Mouse (Mus musculus) intestine, postnatal 0 days (tissue): ENCODE results near the gene Ccdc194. TPM values are rescaled to one million over a fixed set of nuclear protein-coding genes. Genes with fewer than 3 reads are reported as not detected.

Experiments
- ATAC-seq: fragments of 200-750 bp; cut with Nextera tagmentation; 2 replicates; pipeline ENCODE4 v1.8.0; 2017; ENCODE audit warnings: mild to moderate bottlenecking, moderate TSS enrichment, moderate library complexity
- H3K27ac ChIP-seq: fragments of 300-500 bp; sonication (generic); 2 replicates; pipeline ENCODE4 v1.5.1; 2014; ENCODE audit warnings: mild to moderate bottlenecking, low read depth, low read length, moderate library complexity
- H3K27me3 ChIP-seq: fragments of 300-500 bp; sonication (generic); replicated peaks from 2 replicates; pipeline ENCODE4 v1.6.1; 2014; ENCODE audit warnings: low read length, mixed read lengths; ENCODE audit not compliant: control insufficient read depth, insufficient read depth
- H3K36me3 ChIP-seq: fragments of 300-500 bp; sonication (generic); 2 replicates; pipeline ENCODE4 v1.6.1; 2014; ENCODE audit warnings: mild to moderate bottlenecking, moderate library complexity; ENCODE audit not compliant: control insufficient read depth, insufficient read depth
- H3K4me1 ChIP-seq: fragments of 300-500 bp; sonication (generic); replicated peaks from 2 replicates; pipeline ENCODE4 v1.6.1; 2014; ENCODE audit warnings: antibody characterized with exemption, low read length, mixed read lengths; ENCODE audit not compliant: control insufficient read depth, insufficient read depth
- H3K4me2 ChIP-seq: fragments of 300-500 bp; sonication (generic); replicated peaks from 2 replicates; pipeline ENCODE4 v1.6.1; 2014; ENCODE audit warnings: low read depth, mild to moderate bottlenecking, moderate library complexity
- H3K4me3 ChIP-seq: fragments of 300-500 bp; sonication (generic); 2 replicates; pipeline ENCODE4 v1.5.1; 2014; ENCODE audit warnings: low read depth, low read length
- H3K9ac ChIP-seq: fragments of 300-500 bp; sonication (generic); 2 replicates; pipeline ENCODE4 v1.6.1; 2014; ENCODE audit warnings: mild to moderate bottlenecking, low read depth, low read length
- H3K9me3 ChIP-seq: fragments of 300-500 bp; sonication (generic); 2 replicates; pipeline ENCODE4 v1.6.1; 2016; ENCODE audit warnings: mixed run types; ENCODE audit not compliant: control insufficient read depth
- CTCF ChIP-seq: sonication (generic); IDR thresholded peaks from 2 replicates; pipeline ENCODE4 v1.5.1; 2016; ENCODE audit warnings: low read depth, mild to moderate bottlenecking, control low read depth, antibody characterized with exemption, moderate library complexity
- WGBS: fragments of 180-500 bp; shearing (Covaris S2); extraction: QIAGEN DNeasy Blood & Tissue Kit; methylation state at CpG from one replicate; pipeline ENCODE4 v1.1.7; 2014; 5-methylcytosine and 5-hydroxymethylcytosine counted together
- polyA plus RNA-seq: library from polyadenylated mRNA; unstranded; fragments of >200 nt; fragmentation: Nextera tagmentation; extraction: Ambion mirVana; gene quantifications from 2 replicates; pipeline ENCODE4 v1.2.1, GENCODE M21; 2015

Gene Ccdc194
- polyA plus RNA-seq, 1 experiment from 2014 or later = 0.08 TPM

DNA sequence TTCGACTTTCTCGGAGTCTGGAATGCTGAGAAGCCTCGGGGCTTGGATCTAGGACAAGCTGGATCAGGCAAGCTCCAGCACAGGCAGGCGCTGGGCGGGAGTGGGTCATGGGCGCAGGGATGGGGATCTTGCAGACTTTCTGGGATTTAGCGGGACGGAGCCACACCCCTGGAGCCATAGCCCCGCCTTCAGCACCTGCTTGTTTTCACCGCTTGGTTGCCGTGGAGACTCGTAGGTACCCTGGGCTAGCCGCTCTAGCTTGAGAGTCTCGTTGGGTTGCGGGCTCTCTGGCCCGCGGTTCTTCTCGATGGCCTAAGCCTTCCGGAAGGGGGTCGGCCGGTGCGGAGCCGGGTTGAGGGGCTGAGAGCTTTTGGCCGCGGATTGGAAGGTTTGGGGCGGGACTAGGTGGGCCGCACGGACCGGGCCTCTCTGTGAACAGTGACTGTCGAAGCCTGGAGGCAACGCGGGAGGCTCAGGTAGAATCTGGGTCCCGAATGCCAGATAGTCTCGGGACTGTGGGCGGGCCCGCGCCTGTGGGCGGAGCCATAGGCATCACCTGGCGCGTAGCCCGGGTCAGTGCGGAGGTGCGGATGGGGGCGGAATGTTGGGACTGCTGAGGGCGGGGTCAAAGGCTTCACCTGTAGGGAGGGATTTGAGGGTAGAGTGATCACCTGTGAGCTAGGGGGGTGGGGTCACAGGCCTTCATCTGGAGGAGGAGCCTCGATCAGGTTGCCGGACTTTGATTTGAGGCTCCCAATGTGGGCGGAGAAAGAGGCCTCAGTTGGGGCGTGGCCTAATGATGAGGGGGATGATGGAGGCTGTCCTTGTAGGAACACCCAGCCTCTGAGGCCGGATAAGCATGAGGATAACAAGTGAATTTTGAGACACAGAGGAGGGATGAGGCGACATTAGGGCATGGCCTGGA lies 44.1 kb upstream of the Ccdc194 start:
- under 1% methylated on average over 51 of the region's 51 CpGs for WGBS
- peak overlapping the region; percentile 82 for H3K27ac ChIP-seq
- peak overlapping the region; percentile 47 for H3K4me3 ChIP-seq
- H3K4me2 ChIP-seq = peak overlapping the region; percentile 83
- ATAC-seq = peak; percentile 90
- no peaks in the 10 kb centered on the region for H3K9me3 ChIP-seq
- H3K4me1 ChIP-seq = peaks cover 2% of the 10 kb centered on the region
- TF ChIP-seq CTCF = no peak
- no peaks in the 10 kb centered on the region for H3K36me3 ChIP-seq
- H3K9ac ChIP-seq = peak overlapping the region; percentile 55
- H3K27me3 ChIP-seq = no peaks in the 10 kb centered on the region

DNA sequence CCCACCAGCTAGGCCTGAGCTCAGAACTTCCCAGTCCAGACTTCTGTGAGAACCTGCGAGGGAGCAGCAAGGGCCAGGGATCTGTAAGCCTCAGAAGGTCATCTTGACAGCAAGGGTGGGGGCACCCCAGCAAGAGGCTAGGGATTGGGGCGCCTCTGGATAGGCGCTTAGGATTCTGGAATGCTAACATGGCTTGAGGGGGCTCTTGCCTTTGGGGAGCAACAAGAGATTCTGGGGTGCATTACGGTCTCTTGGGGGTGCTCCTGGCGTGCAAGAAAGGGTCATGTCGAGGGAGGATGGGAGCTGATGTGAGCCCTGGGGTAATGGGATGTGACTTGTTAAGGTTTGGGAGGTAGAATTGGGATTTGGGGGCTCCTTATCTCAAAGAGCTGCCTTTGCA lies 43.4 kb upstream of the Ccdc194 start:
- ATAC-seq = no peak
- Histone ChIP-seq H3K27me3 (no peaks in the 10 kb centered on the region), H3K4me2 (peak overlapping the region; percentile 83), H3K36me3 (no peaks in the 10 kb centered on the region), H3K27ac (no peak overlapping the region), H3K9ac (no peak overlapping the region; the same call in 1 of the 2 replicates), H3K9me3 (no peaks in the 10 kb centered on the region; the same call in 1 of the 2 replicates), H3K4me1 (peaks cover 2% of the 10 kb centered on the region), H3K4me3 (peak overlapping the region; percentile 47; the same call in 1 of the 2 replicates)
- 28% methylated on average over 6 of the region's 6 CpGs for WGBS
- no peak for TF ChIP-seq CTCF

DNA sequence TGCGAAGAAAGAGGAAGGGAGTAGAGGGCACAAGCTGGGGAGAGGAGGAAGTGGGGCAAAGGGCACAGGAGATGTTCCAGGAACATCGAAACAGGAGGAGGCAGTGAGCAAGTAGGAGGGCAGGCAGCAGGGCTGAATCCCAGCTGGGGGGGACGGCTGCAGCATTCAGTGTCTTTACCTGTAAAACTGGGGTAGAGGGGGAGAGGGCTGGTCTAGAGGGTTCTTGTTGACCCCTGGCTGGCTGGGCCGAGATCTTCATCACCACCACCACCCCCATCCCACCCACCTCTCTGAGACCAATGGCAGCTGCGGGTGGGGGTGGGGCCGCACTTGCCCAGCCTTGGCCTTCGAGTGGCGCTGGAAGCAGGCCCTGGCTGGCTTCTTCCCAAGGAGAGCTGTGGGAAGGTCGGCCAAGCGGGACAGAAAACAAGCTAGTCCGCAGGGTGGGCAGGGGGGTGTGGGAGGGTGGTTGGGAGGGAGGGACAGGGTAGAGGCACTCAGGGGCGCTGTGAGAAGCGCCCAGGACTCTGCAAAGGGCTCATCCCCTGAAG lies 43.0 kb upstream of the Ccdc194 start, which contains the start of gene Slc27a1:
Gene Slc27a1 (plus strand): TSS at position 496 of the 551 bp plus-strand sequence.
- 23% methylated on average over 12 of the region's 13 CpGs for WGBS
- H3K4me1 ChIP-seq = peaks cover 2% of the 10 kb centered on the region
- H3K27me3 ChIP-seq = no peaks in the 10 kb centered on the region
- H3K4me2 ChIP-seq = peak within 1 kb of the TSS; percentile 83
- ATAC-seq = no peak
- no peaks in the 10 kb centered on the region; the same call in 1 of the 2 replicates for H3K9me3 ChIP-seq
- H3K9ac ChIP-seq = peak within 1 kb of the TSS; percentile 55
- H3K4me3 ChIP-seq = peak within 1 kb of the TSS; percentile 47
- no peaks in the 10 kb centered on the region for H3K36me3 ChIP-seq
- peak within 1 kb of the TSS; percentile 82 for H3K27ac ChIP-seq
- TF ChIP-seq CTCF = no peak

DNA sequence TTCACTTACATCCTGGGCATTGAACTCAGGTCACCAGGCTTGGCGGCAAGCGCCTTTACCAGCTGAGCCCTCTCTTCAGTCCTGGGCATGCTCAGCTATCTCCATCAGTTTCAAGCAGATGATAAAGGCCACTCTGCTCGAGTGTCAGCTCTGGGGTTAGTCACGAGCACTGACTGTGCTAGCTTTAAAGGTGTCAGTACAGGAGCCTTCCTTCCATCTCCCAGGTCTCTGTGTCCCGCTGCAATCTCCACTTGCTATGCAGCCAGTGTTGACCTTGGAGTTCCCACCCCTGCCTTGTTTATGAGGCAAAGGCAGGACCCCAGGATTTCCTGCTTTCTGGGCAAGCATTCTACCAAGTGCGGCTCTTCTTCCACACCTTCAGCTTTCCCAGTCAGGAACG lies 42.1 kb upstream of the Ccdc194 start:
- no peak for TF ChIP-seq CTCF
- no peak overlapping the region for H3K9ac ChIP-seq
- H3K36me3 ChIP-seq = no peaks in the 10 kb centered on the region
- H3K27me3 ChIP-seq = peaks cover 5% of the 10 kb centered on the region
- no peak overlapping the region for H3K27ac ChIP-seq
- H3K4me1 ChIP-seq = peaks cover 7% of the 10 kb centered on the region
- WGBS = 77% methylated on average over 7 of the region's 7 CpGs
- H3K4me3 ChIP-seq = no peak overlapping the region
- no peak for ATAC-seq
- H3K9me3 ChIP-seq = no peaks in the 10 kb centered on the region; the same call in 1 of the 2 replicates
- H3K4me2 ChIP-seq = no peak overlapping the region

DNA sequence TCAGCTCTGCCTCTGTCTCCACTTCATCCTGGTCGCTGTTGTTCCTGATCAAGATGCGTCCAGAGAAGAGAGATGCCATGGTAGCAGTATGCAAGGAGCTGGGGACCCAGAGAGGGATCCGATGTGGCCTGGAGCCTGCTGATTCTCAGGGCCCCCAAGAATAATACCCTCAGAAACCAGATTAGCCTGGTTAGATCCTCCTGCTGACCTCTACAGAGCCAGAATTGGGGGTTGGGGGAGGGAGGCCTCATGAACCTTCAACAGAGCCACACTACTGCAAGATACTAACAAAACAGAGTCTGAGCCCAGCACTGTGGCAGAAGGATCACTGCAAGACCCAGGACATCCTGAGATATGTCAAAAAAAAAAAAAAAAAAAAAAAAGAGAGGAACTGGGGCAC lies 41.0 kb upstream of the Ccdc194 start, which contains the start of gene Nxnl1:
Gene Nxnl1 (minus strand): TSS at position 101 of the 400 bp plus-strand sequence.
- no peak for ATAC-seq
- Histone ChIP-seq H3K9ac (no peak within 1 kb of the TSS), H3K4me1 (peaks cover 8% of the 10 kb centered on the region), H3K36me3 (no peaks in the 10 kb centered on the region), H3K27me3 (peaks cover 11% of the 10 kb centered on the region), H3K9me3 (no peaks in the 10 kb centered on the region; the same call in 1 of the 2 replicates), H3K4me2 (no peak within 1 kb of the TSS), H3K27ac (no peak within 1 kb of the TSS), H3K4me3 (no peak within 1 kb of the TSS)
- no peak for TF ChIP-seq CTCF
- WGBS = 74% methylated on average over 3 of the region's 3 CpGs

DNA sequence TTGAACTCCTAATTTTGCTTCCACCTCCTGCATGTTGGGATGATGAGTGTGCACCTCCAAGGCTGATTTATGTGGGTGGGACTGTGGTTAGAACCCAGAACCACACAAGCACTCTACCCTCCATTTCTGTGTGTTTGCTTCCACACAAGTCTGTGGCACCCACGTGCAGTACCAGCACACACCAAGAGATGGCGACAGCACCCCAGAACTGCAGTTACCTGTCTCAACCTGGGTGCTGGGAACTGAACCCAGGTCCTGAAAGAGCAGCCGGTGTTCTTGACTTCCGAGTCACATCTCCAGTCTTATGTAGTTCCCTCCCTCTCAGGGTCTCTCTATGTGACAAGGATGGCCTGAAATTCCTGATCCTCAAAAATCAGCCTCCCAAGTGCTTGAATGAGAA lies 38.5 kb upstream of the Ccdc194 start:
- Histone ChIP-seq H3K36me3 (no peaks in the 10 kb centered on the region), H3K4me3 (no peak overlapping the region), H3K27ac (no peak overlapping the region), H3K4me2 (no peak overlapping the region), H3K9me3 (no peaks in the 10 kb centered on the region; the same call in 1 of the 2 replicates), H3K9ac (no peak overlapping the region), H3K4me1 (peaks cover 5% of the 10 kb centered on the region), H3K27me3 (peaks cover 32% of the 10 kb centered on the region)
- ATAC-seq = no peak
- TF ChIP-seq CTCF = peak; percentile 53
- 86% methylated on average over 4 of the region's 4 CpGs for WGBS
